Mouse (Mus musculus) skeletal muscle tissue, adult 2 months (tissue): ENCODE results near the gene Pik3r5.

Source experiments
- DNase-seq: peaks from one replicate; pipeline ENCODE4 v3.0.0-alpha.2; 2012; ENCODE audit warnings: low read depth, low spot score

Gene Pik3r5

DNA sequence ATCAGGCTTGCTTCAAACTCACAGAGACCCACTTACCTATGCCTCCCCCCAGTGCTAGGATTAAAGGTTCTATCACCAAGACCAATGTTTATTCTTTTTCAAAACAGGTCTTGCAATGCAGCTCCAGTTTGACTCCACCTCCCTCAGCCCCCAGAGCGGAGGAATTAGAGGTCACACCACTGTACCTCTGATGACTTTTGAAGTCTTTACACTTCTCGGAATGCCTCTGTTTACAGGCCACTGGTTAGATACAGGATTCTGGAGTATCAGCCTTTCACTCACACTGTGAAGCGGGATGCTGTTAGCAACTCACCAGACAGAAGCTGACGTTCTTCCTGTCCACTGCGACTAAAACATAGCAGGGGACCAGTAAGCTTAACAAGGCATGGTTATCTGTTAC lies 30.5 kb upstream of the Pik3r5 start:
- no peak for DNase-seq

DNA sequence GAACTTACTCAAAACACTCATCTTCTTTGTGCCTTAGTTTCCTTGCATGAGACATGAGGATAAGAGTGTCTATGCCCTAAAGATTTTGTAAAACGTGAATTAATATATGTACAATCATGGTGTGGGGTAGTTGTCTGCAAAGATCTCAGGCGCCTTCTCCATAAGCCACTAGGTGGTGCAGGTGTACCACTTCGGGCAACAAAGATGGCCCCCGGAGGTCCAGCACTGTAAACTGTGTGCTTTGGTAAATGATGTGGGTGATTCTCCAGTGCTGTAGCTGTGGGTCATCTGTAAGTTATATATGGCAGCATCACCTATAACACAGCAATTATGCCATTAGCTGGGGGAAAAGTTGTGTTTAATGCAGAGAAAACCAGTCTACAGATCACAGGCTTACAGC lies 27.7 kb upstream of the Pik3r5 start:
- DNase-seq: no peak

DNA sequence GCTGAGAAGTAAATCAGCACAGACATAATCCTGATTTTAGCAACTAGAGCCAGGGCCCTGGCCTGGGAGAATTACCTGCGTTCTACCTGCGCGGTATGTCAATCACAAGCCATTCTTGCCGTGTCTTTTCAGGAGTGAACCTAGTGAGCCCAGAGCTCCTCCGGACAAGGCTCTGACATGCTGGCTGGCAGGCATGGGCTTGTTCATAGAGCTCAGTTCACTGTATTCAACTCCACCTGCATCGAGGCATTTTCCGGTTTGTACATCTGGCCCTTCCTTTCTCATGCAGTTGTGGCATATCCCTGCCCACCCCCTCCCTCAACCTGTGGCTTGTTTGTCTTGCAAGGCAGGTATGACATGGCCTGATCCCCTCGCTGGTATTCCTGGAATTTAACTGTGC lies 26.3 kb upstream of the Pik3r5 start:
- DNase-seq: no peak

DNA sequence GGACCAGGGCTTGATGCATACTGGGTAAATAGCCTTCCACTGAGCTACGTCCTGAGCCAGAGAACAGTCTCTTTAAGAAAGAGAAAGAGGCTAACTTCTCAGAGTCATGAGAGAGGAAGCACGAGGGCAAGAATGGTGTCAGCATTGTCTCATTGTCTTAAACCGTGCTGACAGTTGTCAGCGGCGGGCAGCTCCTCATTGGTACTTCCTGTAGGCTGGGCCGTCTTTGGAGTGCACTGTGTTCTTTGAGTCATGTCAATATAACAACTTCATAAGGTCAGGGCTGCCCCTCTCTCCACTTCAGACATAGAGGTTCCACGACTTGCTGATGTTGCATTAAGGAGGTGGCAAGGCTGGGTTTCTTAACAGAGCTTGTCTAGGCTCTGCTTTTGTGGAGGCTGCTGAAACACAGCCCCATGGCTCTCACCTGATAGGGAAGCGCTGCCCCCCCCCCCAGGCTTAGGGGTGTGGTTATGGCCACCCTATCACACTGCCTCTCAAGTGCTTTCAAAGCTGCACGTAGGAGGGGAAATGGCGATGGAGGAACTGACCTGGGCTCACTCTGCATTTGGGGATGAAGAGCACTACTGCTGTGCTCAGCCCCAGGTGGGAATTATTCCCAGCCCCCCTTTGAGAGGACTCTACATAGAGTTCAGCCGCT lies 24.5 kb upstream of the Pik3r5 start:
- no peak for DNase-seq

DNA sequence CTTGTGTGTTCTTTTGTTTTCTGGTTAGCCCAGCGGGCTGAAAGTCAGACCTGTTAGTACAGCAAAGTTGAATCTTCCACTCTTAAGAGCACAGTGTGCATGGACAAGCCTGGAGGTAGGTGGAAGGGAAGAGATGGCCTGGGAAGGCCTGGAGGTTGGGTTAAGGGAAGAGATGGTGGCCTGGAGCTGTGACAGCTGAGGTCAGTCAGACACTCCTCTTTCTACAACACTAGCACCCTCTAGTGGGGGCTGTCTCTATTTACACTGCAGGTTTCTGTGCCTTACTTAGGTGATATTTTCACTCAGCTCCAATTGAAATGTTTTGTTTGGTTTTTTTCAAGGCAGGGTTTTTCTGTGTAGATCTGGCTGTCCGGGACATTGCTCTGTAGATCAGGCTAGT lies 23.8 kb upstream of the Pik3r5 start:
- DNase-seq: peak; percentile 74

DNA sequence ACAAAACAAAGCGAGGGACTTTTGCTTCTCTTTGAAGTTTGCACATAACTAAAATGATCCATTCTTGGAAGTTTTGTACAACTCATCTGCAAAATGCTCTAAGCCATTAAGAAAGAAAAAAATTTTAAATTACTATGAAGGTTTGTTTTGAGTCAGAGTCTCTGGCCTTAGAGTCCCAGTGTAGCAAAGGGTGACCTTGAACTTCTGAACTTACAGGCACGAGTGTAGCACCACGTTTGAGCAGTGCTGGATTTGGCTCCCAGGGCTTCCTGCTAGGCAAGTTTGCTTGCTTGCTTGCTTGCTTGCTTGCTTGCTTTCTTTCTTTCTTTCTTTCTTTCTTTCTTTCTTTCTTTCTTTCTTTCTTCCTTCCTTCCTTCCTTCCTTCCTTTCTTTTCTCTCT lies 14.9 kb upstream of the Pik3r5 start:
- no peak for DNase-seq

DNA sequence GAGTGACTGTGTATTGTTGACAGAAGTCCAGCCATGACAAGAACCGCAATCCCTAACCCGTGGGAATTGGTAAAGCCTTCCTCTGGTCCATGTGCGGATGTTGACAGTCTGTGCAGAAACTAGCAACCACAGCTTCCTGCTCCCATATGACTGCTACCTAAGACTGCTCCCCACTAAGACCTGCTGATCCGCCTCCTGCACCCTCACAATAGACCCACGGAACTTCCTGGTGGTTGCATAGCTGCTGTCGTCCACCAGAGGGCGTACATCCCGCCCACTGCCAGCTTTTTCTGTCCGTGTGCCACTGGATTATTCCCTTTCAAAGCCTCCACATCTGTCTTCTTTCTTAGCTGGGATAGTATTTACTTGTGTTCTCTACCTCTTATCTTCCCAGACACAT lies 14.1 kb upstream of the Pik3r5 start:
- no peak for DNase-seq

DNA sequence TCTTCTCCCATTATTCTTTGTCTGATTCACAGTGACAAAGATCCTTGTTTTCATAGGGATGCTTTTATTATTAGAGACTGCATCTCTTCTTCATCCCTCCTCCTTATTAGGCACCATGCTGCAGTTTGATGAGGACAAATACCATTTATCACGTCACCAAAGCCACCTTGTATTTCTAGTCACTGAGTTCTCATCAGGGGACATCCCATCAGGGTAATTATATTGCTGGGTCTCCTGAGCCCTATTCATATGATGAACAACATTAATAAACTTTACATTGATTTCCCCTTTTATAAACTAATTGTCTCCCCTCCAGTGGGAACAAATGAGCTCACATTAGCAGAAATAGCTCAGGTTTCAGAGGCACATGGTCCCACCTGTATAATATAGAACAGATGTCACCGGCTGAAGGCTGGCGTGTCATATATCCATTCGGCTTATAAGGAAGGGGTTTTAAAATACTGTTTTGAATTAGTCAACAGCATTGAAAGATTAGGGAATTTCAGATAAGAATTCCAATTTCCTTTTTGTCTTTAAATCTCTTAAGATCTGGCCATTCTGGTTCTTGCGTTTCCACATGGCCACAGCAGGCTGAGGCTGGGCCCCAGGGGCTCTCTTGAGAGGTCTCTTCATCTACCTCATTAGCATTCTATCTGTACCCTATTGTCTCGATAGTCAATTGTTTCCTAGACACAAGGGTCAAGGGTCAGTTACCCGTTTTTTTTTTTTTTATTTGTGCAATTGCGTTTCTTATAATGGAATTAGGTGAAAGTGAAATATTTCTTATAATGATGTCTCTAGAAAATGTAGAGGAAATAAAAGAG lies 6.2 kb upstream of the Pik3r5 start:
- DNase-seq: no peak

DNA sequence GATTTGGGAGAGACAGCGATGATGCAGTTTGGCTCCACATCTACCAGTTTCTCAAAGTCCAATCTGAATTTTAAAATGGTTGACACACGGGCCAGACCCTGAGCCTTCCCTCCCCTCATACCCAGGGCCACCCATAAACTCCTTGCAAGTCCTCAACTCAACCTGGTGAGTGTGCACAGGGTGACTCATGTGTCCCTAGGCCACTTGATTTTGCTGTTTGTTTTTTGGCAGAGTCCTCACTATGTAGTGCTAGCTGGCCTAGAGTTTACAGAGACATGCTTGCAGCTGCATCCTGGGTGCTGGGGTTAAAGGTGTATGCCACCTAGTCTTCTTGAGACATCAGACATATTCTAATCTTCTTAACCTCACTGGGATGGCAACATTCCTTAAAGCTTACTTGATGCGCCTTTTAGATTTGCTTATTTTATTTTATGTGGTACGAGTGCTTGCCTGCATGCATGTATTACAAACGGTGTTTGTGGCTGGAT lies 4.8 kb upstream of the Pik3r5 start:
- DNase-seq: no peak

DNA sequence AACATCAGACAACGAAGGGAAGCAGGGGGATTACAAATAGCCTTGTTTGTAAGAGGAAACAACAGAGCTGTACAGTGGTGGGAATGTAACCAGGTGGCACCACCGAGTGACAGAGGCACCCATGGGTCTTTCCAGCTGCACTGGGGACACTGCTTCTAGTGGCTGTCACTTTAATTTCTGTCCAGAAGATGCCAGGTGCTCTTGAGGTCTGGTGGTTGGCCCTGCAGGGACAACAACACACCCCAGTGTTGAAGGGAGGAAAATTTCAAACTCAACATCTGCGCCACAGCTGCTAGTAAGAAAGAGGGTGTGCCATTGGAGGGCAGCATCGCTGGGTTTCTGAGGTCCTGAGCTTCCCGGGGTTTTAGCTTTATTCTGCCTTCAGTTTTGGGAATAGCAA lies 1.3 kb upstream of the Pik3r5 start:
- no peak for DNase-seq

DNA sequence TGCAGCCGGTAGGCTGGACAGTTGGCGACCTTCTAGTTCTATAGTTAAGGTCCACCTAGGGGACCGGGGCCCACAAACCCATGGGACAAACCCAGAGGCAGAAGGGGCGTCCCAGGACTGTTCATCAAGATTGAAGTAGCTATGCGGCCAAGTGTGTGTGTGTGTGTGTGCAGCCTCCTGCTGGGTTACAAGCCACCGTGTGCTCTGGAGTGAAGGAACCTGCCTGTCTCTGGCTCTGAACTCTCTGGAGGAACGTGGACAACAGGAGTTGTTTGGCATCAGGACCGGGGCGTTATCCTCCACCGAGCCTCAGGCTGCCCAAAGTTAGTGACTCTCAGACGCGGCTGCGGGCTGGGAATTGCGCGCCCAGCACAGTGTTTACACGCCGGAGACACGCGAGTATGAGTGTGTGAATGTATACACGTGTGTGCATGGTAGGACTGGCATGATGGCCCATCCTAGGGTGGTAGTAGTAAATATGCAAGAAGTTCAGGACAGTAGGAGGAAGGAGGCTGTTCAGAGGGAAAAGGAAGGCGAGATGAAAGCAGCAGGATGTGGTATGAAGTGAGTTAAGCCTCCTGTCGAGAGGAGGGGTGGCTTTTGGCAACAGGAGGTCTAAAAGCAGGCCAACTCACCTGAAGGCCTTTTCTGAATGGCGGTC lies 570 bp downstream of the Pik3r5 start:
- no peak for DNase-seq

DNA sequence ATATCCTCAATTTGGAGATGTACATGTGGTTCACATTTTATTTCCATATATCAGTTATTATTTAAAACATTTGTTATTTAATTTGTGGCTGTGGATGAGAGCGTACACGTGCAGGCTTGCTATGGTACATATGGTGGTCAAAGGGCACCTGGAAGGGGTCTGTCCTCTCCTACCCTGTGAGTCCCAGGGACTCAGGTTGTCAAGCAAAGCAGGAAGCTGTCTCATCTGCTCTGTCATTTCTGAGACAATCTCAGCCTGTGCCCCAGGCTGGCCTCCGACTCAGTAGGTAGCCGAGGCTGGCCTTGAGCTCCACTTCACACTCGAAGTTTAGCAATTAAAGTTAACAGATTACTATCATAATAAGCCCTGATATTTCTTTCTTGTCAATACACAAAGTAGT lies 1.6 kb downstream of the Pik3r5 start:
- DNase-seq: no peak

DNA sequence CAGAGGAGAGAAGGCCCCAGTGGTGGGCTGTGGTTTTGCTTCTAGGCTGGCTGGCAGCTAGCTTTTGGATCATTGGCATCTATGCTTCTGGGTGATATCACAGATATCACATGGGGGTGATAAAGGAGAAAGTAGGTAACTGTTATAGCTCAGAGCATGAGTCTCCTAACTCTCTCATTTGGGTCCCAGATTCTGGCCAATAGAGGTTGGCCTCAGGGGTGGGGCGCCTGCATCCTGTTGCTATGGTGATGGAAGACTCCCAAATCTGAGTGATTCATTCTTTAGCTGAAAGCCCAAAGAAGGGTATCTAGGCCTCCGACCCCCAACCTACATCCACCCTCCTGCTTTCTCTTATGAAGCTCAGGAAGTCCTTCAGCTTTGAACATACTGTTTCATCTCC lies 2.8 kb downstream of the Pik3r5 start:
- no peak for DNase-seq

DNA sequence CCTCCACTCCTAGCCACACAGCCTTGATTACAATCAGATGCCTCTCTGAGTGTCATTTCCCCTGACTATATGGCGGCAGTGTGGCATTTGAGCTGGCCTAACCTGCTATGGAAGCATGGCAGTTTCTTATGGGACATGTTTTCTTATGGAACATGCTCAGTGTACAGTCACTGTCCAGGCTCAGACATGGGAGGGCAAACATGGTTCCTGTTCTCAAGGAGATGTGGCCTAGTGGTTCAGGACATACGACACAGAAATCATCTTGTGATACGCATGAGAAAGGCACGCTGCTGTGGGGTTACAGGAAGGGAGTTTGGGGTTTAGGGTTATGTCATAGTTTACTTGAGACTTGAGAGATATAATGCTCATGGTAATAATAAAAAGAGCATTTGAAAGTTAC lies 3.7 kb downstream of the Pik3r5 start:
- no peak for DNase-seq

DNA sequence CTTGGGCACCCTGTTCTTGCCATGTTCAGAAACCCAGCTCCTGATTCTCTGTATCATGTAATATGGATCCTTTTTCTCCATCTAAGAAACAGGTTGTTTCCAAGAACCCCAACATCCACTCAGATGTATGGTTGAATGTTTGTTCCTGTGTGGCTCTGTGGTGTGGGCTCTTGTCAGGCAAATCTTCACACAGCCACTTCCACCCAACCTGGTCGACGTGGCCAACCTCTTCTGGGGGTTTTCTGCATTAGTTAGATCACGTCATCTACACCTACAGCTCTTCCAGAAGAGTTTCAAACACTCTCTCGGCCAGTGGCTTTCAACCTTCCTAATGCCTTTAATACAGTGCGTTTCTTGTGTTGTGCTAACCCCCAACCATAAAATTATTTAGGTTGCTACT lies 4.5 kb downstream of the Pik3r5 start:
- DNase-seq: no peak

DNA sequence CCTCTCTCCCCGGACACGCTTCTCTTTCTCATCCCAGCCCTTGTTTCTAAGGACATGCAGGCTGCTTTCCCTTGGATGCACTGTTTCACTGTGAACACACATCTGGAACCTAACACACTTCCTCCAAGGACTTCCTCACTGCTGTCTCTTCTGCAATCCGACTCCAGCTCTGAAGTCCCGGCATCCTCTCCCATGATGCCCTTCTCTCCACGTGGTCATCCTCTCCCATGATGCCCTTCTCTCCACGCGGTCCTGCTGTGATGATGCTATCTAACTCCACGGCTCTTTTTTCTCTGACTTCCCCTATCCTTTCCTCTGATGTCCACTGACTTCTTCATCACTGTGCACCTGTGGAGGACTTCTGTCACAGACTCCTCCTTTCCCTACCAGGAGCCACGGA lies 8.2 kb downstream of the Pik3r5 start:
- no peak for DNase-seq

DNA sequence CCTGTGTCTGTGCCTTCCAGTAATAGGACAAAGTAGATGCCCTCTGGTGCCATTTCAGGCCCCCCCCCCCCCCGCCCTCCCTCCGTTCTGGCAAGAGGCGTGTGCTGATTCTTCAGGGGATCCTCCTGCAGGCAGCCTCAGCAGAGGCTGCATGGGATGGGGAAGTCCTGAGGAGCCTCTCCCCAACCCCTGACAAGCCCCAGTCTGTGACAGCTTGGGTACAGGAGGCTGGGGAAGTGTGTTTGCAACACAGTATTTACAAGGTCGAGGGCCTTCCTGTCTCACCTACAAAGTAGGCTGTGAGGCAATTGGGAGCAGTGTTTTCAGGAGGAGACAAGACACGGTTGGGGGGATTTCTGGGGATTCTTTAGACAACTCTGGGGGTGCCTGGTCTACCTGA lies 9.0 kb downstream of the Pik3r5 start:
- DNase-seq: no peak

DNA sequence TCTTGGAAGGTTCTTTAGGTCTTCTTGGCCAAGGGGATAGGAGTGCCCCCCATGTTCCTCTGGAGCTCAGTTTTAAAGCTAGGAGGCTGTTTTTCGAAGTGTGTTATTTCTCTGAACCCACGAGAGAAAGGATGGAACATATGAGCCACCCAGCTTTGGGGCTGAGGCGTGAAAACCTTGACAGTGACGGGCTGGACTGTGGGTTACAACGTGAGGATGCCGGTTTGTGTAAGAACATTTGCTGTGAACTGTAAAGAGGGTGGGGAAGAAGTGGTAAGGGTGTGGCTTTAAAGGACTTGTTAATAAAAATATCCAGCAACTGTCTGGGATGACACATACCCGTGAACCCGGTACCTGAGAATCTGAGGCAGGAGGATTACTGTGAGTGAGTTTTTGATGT lies 10.4 kb downstream of the Pik3r5 start:
- no peak for DNase-seq

DNA sequence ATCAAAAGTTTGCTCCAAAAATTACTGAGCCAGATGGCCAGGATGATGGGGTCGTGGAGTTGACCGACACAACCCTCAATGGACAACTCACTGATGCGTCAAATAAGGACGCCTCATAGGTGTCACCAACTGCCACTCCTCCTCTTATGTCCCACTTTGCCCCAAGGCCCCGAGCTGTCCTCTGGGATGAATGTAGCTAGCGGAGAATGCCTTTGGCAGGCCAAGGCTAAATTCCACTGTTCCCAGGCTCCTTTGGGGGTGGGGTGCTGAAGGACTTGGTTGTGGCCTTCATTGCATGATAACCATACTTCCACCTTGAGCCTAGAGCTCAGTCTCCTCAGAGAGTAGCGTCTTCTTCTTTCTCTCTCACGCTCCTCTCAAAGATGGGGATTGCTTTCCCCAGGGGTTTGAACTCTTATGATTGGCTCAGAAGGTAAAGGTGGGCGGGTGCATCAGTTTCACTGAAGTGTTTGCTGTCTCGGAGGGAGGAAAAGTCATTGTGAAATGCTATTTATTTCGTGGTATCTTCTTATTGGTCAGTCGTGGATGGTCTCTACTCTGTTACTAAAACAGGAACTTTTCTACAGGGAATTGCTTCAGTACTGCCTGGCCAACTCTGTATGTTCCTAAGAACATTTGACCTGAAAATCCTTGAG lies 11.2 kb downstream of the Pik3r5 start:
- DNase-seq: no peak

DNA sequence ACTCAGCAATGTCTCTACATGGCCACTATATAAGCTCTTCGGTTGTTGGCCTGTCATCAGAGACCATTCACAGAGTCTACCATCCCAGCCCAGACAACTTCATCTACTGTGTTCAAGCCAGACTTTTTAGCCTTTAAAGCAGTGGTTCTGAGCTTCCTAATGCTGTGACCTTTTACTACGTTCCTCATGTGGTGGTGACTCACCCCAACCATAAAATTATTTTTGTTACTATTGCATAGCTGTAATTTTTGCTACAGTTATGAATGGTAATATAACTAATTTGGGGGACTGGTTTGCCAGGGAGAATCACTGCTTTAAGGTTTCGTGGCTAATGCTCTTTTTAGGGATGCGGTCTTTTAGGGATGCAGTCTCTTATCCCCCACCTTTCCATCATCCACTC lies 14.0 kb downstream of the Pik3r5 start:
- no peak for DNase-seq

DNA sequence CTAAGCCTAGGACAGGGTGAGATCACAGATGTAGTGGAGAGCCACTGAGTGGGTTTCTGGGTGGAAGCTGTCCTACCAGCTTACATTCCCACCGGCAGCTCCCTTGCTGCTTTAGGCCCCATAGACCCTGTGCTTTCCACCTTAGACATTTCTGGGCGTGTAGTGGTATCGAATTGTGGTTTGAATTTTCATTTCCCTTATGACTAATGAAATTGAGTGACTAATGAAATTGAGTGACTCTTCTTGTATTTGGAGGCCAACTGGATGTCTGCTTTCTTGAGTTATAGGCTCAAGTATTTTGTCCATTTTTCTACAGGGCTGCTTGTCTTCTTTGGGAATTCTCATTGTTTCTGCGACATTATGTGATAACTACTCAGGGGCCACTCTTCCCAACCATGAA lies 14.6 kb downstream of the Pik3r5 start:
- DNase-seq: no peak

DNA sequence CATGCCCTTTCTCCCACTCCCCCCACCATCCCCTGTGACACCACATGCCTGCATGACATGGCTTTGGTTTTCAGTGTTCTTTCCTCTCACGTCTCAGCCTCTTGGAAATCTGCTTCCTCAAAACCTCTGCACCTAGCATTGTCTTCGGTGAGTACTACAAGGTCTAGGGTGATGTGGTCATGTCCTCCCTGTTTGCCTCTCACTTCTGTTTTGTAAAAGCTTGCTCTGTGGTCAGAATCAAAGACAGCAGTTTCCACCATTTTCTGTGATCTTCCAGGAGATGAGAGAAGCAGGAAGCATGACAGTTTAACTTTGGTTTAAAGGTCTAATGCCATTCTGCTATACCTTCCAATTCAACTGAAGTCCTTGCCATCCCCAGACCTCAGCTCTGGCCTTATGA lies 15.3 kb downstream of the Pik3r5 start:
- DNase-seq: no peak
